Mouse (Mus musculus): Measurements from ENCODE around the gene Atp6v1e1. TPM values are rescaled to one million over a fixed set of nuclear protein-coding genes. Genes with fewer than 3 reads are reported as not detected.

The Atp6v1e1 gene
- polyA plus RNA-seq, 1 experiment from 2014 or later = 144 TPM

DNA sequence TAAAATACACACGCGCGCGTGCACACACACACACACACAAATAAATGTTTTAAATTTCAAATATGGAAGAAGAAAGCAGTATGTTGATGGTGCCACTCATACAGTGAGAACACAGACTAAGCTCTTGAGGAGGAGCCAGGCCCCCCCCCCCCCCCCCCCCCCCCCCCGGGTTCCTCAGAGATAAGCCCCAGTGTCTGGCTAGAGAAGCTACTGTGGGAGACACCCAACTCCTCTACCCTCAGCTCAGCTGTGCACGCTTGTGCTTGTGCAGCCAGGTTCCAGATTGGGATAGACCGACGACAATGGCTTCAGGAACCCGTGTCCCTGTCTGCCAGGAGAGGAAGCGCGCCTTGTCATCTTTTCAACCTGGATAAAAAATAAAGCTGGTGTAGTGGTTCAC, 32.4 kb downstream of the Atp6v1e1 start:
- Histone ChIP-seq H3K9ac (no peak overlapping the region), H3K4me2 (no peak overlapping the region), H3K27me3 (replicated peaks) (no peaks in the 10 kb centered on the region), H3K27ac (ENCODE audit: poor library complexity, severe bottlenecking) (no peak overlapping the region), H3K36me3 (peaks cover 41% of the 10 kb centered on the region), H3K4me3 (no peak overlapping the region), H3K9me3 (replicated peaks) (no peaks in the 10 kb centered on the region), H3K4me1 (replicated peaks) (peaks cover 17% of the 10 kb centered on the region)
- WGBS = 71% methylated on average over 11 of the region's 11 CpGs
- ATAC-seq (ENCODE audit: insufficient number of reproducible peaks, low FRiP score) = peak; percentile 53; the same call in 1 of the 2 replicates

DNA sequence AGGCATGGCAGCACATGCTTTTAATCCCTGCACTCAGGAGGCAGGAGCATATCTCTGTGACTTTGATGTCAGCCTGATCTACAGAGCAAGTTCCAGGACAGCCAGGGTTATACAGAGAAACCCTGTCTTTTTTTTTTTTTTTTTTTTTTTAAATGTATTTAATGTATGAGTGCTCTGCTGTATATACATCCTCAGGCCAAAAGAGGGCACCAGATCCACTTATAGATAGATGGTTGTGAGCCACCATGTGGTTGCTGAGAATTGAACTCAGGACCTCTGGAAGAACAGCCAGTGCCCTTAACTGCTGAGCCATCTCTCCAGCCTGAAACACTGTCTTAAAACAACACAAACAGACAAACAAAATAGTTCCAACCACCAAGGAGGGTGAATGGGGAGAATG, 33.7 kb downstream of the Atp6v1e1 start:
- H3K9me3 ChIP-seq (replicated peaks) = no peaks in the 10 kb centered on the region
- peaks cover 23% of the 10 kb centered on the region for H3K4me1 ChIP-seq (replicated peaks)
- H3K36me3 ChIP-seq = peaks cover 28% of the 10 kb centered on the region
- no peak overlapping the region for H3K4me3 ChIP-seq
- no peak for ATAC-seq (ENCODE audit: insufficient number of reproducible peaks, low FRiP score)
- H3K27me3 ChIP-seq (replicated peaks) = no peaks in the 10 kb centered on the region
- no peak overlapping the region for H3K27ac ChIP-seq (ENCODE audit: poor library complexity, severe bottlenecking)
- H3K4me2 ChIP-seq = no peak overlapping the region
- H3K9ac ChIP-seq = no peak overlapping the region

DNA sequence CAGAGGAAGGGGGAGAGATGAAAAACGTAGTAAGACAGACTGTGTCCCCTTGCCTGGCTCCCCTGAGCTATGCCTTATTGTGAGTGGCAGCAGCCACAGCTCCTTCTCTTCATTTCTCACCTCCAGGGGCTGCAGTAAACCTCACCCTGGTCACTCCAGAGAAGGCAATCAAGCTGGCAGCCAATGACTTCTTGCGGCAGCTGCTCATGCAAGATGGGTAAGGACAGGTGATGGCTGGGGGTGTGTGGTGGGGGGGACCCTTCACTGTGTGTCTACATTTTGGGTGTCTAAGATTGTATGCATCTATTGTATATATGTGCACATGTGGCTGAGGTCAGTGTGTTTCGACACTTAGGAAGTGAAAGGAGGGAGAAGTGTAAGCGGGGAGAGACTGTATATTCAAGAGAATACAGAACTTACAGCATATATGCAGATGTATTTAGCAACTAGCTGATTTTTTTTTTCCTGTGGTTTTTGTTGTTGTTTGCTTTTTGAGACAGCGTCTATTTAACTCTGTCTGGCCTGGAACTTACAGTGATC, 34.5 kb downstream of the Atp6v1e1 start:
- H3K27ac ChIP-seq (ENCODE audit: poor library complexity, severe bottlenecking) = no peak overlapping the region
- 79% methylated on average over 5 of the region's 5 CpGs for whole genome bisulfite sequencing
- H3K9ac ChIP-seq = no peak overlapping the region
- ATAC-seq (ENCODE audit: insufficient number of reproducible peaks, low FRiP score) = no peak
- no peak overlapping the region for H3K4me2 ChIP-seq
- peaks cover 21% of the 10 kb centered on the region for H3K36me3 ChIP-seq
- no peak overlapping the region for H3K4me3 ChIP-seq
- H3K9me3 ChIP-seq (replicated peaks) = no peaks in the 10 kb centered on the region
- H3K27me3 ChIP-seq (replicated peaks) = no peaks in the 10 kb centered on the region
- H3K4me1 ChIP-seq (replicated peaks) = peaks cover 23% of the 10 kb centered on the region

DNA sequence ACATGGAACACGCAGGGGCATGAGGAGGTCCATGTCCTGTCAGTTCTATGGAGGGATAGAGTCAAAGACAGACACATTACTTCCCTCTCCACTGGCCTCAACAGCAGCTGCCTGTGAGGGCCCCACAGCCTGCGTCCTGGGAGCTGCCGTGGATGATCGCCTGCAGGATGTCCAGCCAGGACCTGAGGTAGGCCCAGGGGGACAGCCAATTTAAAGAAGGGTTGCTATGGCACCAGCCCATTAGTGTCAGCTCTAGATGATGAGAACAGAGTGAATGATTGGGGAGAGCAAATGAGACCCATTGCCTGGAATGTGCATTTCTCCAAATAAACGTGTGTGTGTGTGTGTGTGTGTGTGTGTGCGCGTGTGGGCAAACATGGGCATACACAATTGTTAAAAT, 38.2 kb downstream of the Atp6v1e1 start:
- H3K9ac ChIP-seq = no peak overlapping the region
- no peaks in the 10 kb centered on the region for H3K9me3 ChIP-seq (replicated peaks)
- no peak overlapping the region for H3K27ac ChIP-seq (ENCODE audit: poor library complexity, severe bottlenecking)
- peaks cover 4% of the 10 kb centered on the region for H3K36me3 ChIP-seq
- WGBS = 74% methylated on average over 7 of the region's 7 CpGs
- H3K27me3 ChIP-seq (replicated peaks) = no peaks in the 10 kb centered on the region
- ATAC-seq (ENCODE audit: insufficient number of reproducible peaks, low FRiP score) = no peak
- H3K4me3 ChIP-seq = no peak overlapping the region
- H3K4me1 ChIP-seq (replicated peaks) = peaks cover 12% of the 10 kb centered on the region
- H3K4me2 ChIP-seq = no peak overlapping the region

DNA sequence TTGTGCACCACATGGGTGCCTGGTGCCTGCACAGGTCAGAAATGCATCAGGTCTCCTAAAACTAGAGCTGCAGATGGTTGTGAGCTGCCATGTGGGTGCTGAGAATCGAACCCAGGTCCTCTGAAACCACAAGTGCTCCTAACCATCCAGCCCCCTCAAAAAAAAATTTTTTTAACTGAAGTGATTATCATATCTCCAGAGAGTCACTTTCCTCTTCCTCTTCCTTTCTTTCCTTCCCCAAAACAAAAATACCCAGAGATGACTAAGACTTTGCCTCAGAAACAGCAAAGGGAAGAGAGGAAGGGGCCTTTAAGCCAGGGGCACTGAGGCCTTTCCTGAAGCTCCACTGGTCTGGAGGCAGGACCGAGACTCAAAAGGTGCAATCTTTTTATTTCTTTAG, 39.6 kb downstream of the Atp6v1e1 start:
- Histone ChIP-seq H3K9me3 (replicated peaks) (no peaks in the 10 kb centered on the region), H3K4me1 (replicated peaks) (peaks cover 17% of the 10 kb centered on the region), H3K36me3 (no peaks in the 10 kb centered on the region), H3K27me3 (replicated peaks) (no peaks in the 10 kb centered on the region), H3K9ac (no peak overlapping the region), H3K4me2 (no peak overlapping the region), H3K4me3 (no peak overlapping the region), H3K27ac (ENCODE audit: poor library complexity, severe bottlenecking) (no peak overlapping the region)
- ATAC-seq (ENCODE audit: insufficient number of reproducible peaks, low FRiP score) = no peak
- WGBS = 86% methylated on average over 2 of the region's 2 CpGs

DNA sequence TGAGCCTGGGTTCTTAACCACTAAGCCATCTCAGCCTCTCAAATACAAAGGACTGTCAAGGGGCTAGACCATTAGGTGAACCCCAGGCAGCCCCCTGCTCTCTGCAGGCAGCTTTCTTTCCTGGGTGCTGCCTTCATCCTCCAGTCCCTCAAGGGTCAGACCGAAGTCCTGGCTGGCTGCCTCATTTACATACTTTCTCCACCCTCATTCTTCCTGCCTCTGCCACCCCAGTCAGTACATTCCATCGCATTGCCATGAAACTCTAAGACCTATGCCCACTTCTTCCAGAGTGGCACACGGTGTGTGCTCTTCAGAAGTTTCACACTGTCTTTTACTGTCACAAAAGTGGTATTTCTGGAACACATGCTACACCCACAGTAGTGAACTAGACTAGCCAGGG, 44.4 kb downstream of the Atp6v1e1 start:
- Histone ChIP-seq H3K9ac (no peak overlapping the region), H3K9me3 (replicated peaks) (no peaks in the 10 kb centered on the region), H3K4me2 (no peak overlapping the region), H3K27me3 (replicated peaks) (no peaks in the 10 kb centered on the region), H3K27ac (ENCODE audit: poor library complexity, severe bottlenecking) (no peak overlapping the region), H3K4me1 (replicated peaks) (peaks cover 18% of the 10 kb centered on the region), H3K36me3 (no peaks in the 10 kb centered on the region), H3K4me3 (no peak overlapping the region)
- WGBS = 57% methylated on average over 3 of the region's 3 CpGs
- ATAC-seq (ENCODE audit: insufficient number of reproducible peaks, low FRiP score) = no peak

DNA sequence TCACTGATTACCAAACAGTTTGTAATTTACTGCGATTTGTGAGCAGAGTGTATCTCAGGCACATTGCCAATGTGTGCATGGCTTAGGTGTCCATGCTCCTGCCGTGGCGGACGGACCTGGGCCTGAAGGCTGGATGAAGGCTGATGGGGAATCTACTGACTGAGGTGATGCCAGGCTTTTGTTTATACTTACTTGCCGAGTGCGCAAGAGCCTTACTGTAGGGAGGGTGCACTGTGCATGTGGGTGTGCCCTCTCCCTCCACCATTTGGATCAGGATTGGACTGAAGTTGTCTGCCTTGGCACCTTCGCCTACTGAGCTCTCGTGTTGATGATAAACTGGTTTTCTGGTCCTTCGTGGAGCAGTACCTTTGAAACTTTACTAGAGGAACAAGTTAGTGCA, 45.1 kb downstream of the Atp6v1e1 start:
- no peaks in the 10 kb centered on the region for H3K27me3 ChIP-seq (replicated peaks)
- no peak overlapping the region for H3K4me2 ChIP-seq
- no peaks in the 10 kb centered on the region for H3K9me3 ChIP-seq (replicated peaks)
- H3K9ac ChIP-seq = no peak overlapping the region
- no peak for ATAC-seq (ENCODE audit: insufficient number of reproducible peaks, low FRiP score)
- H3K36me3 ChIP-seq = no peaks in the 10 kb centered on the region
- WGBS = 77% methylated on average over 9 of the region's 9 CpGs
- no peak overlapping the region for H3K27ac ChIP-seq (ENCODE audit: poor library complexity, severe bottlenecking)
- H3K4me3 ChIP-seq = no peak overlapping the region
- peaks cover 18% of the 10 kb centered on the region for H3K4me1 ChIP-seq (replicated peaks)

DNA sequence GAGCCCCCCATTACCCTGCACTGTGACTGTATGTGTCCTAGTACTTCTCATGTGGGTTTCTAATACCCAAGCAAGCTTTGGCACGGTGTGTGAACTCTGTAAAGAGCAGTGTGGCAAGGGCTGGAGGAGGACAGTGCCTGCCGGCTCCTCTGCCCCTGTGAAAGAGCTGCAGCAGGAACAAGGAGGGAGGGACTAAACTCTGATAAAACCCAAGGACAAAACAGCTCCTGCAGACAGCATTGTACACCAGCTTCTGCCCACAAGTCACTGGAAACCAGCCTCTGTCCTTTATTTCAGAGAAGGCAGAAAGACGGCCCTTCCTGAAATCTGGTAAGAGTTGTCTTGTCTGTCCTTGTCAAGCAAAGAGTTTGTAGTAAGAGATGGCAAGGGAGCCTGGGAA, 46.3 kb downstream of the Atp6v1e1 start:
- H3K36me3 ChIP-seq = no peaks in the 10 kb centered on the region
- H3K27me3 ChIP-seq (replicated peaks) = no peaks in the 10 kb centered on the region
- H3K27ac ChIP-seq (ENCODE audit: poor library complexity, severe bottlenecking) = no peak overlapping the region
- peaks cover 18% of the 10 kb centered on the region for H3K4me1 ChIP-seq (replicated peaks)
- no peak overlapping the region for H3K9ac ChIP-seq
- no peak overlapping the region for H3K4me3 ChIP-seq
- H3K4me2 ChIP-seq = no peak overlapping the region
- H3K9me3 ChIP-seq (replicated peaks) = no peaks in the 10 kb centered on the region
- WGBS = 54% methylated on average over 3 of the region's 3 CpGs
- no peak for ATAC-seq (ENCODE audit: insufficient number of reproducible peaks, low FRiP score)

DNA sequence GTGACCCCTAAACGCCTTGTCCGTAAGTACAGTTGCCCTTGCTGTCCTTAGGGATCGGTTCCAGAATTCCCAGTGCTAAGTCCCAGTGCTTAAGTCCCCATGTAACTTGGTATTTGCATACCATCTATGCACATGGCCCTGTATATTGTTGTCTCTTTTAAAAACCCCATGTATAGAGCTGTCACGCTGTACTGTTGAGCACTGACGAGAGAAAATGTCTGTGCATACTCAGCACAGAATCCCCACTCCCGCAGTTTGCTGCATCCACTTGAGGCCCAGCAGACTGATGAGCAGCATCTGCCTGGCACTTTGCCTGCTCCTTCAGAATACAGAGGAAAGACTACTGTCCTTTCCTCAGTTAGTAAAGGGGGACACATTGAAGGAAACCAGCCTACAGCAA, 48.8 kb downstream of the Atp6v1e1 start:
- Histone ChIP-seq H3K27me3 (replicated peaks) (no peaks in the 10 kb centered on the region), H3K4me1 (replicated peaks) (peaks cover 18% of the 10 kb centered on the region), H3K4me2 (no peak overlapping the region), H3K4me3 (no peak overlapping the region), H3K9me3 (replicated peaks) (no peaks in the 10 kb centered on the region), H3K27ac (ENCODE audit: poor library complexity, severe bottlenecking) (no peak overlapping the region), H3K9ac (no peak overlapping the region), H3K36me3 (no peaks in the 10 kb centered on the region)
- ATAC-seq (ENCODE audit: insufficient number of reproducible peaks, low FRiP score) = no peak
- 83% methylated on average over 6 of the region's 6 CpGs for WGBS

DNA sequence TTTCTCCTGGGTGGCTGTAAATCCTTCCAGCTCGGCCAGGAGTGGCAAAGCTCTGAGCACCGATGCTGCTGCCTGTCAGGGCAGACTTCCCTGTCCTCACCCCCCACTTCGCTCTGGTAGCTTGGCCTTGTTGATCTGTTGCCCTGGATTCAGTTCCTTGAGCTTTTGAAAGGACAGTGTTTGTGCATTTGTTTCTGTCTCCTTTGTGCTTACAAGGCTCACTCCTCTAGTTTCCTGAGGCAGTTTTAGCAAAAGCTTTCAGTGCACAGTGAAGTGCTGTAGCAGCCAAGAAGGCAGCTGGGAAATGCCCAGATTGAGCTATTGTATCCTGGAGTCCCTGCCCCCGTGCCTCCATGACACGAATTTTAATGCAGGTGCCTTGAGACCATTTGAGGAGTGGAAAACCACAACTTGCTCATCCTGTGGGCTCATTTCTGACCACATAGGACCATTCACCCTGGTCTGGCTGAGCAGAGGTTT, 49.4 kb downstream of the Atp6v1e1 start, which contains the start of gene Slc25a18:
Gene Slc25a18, plus strand, starts transcription at position 430 of the 480 bp plus-strand sequence.
- Histone ChIP-seq H3K4me1 (replicated peaks) (peaks cover 15% of the 10 kb centered on the region), H3K9me3 (replicated peaks) (no peaks in the 10 kb centered on the region), H3K4me3 (no peak within 1 kb of the TSS), H3K27ac (ENCODE audit: poor library complexity, severe bottlenecking) (no peak within 1 kb of the TSS), H3K27me3 (replicated peaks) (no peaks in the 10 kb centered on the region), H3K4me2 (no peak within 1 kb of the TSS), H3K36me3 (no peaks in the 10 kb centered on the region), H3K9ac (no peak within 1 kb of the TSS)
- ATAC-seq (ENCODE audit: insufficient number of reproducible peaks, low FRiP score) = no peak
- WGBS = 70% methylated on average over 5 of the region's 5 CpGs

DNA sequence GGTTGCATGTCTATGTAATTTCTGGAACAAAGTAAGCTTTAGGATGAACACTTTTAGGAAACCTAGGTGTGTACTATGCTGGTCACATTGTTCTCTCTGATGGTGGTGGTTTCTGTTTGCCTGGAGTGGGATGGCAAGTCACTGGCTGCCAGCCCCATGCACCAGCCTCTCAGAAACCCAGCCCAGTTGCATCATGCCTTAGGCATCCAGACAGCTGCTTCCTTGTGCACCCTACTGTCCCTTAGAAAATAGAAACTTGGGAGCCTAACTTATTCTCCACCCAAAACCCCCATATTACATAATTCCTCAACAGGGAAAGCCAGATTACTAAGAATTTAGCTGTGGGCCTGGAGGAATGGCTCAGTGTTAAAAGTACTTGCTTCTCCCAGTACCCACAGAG, 50.6 kb downstream of the Atp6v1e1 start:
- ATAC-seq (ENCODE audit: insufficient number of reproducible peaks, low FRiP score) = no peak
- Histone ChIP-seq H3K36me3 (no peaks in the 10 kb centered on the region), H3K4me2 (no peak overlapping the region), H3K27me3 (replicated peaks) (no peaks in the 10 kb centered on the region), H3K9ac (no peak overlapping the region), H3K4me1 (replicated peaks) (peaks cover 9% of the 10 kb centered on the region), H3K27ac (ENCODE audit: poor library complexity, severe bottlenecking) (no peak overlapping the region), H3K9me3 (replicated peaks) (no peaks in the 10 kb centered on the region), H3K4me3 (no peak overlapping the region)

DNA sequence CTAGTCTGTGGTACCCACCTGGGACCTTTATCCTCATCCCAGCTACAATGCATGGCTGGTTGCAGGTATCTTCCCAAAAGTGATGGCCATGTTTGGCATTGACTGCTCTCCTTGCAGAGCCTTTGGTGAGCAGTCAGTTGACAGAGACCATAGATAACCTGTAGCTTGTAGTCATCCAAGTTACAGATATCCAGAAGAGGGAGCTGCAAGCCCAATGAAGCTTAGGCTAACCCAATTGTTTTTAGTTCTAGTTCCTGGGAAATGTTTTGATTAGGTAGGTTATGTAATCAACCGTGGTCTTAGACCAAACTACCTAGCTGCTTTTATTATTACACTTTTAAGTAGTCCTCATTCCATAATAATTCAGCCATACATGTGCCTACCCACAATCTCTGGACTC, 51.2 kb downstream of the Atp6v1e1 start:
- H3K4me3 ChIP-seq = no peak overlapping the region
- no peaks in the 10 kb centered on the region for H3K36me3 ChIP-seq
- no peak for ATAC-seq (ENCODE audit: insufficient number of reproducible peaks, low FRiP score)
- WGBS = 69% methylated on average over 1 of the region's 1 CpGs
- no peak overlapping the region for H3K4me2 ChIP-seq
- H3K27me3 ChIP-seq (replicated peaks) = no peaks in the 10 kb centered on the region
- H3K9ac ChIP-seq = no peak overlapping the region
- peaks cover 5% of the 10 kb centered on the region for H3K4me1 ChIP-seq (replicated peaks)
- no peaks in the 10 kb centered on the region for H3K9me3 ChIP-seq (replicated peaks)
- H3K27ac ChIP-seq (ENCODE audit: poor library complexity, severe bottlenecking) = no peak overlapping the region

Data from heart, embryonic 12.5 days (tissue).